In genomic region chr2:122380768-122381311, GRCm38 (mm10) we compare ENCODE assay signal across 8 mouse cellular contexts. TPM values are rescaled to one million over a fixed set of nuclear protein-coding genes. Genes with fewer than 3 reads are reported as not detected.
DNase-seq lines count a peak whose midpoint lies in the region; ATAC-seq lines count a peak whose summit lies in the region.

No protein-coding gene starts in this region.

- no peak overlapping the region for H3K9ac ChIP-seq in forebrain, embryonic 14.5 days (ENCODE audit: low read length)
- no peak overlapping the region for H3K9ac ChIP-seq in stomach, embryonic 14.5 days (replicated peaks; ENCODE audit: low read depth, low read length)

- WGBS in forebrain, embryonic 14.5 days = 10% methylated on average over 11 of the region's 11 CpGs
- WGBS in stomach, embryonic 14.5 days = 8% methylated on average over 11 of the region's 11 CpGs

- intact Hi-C loops in left cerebral cortex, postnatal 25 days (cut with DNase I) = loop anchor here (1.0 to 5.0 kb wide), 4 partner anchors 86 to 371 kb away; no protein-coding TSS in a partner anchor

- DNase-seq in frontal cortex, postnatal 25 days (ENCODE audit: low spot score in 2 of 2) = no peak
- DNase-seq in brain, adult 2 months (ENCODE audit: low read depth, low spot score) = peak; percentile 83
- peak; percentile 74 for DNase-seq in forebrain, embryonic 14.5 days (ENCODE audit: low spot score)
- peak; percentile 73 to 74 for DNase-seq in left cerebral cortex, postnatal 25 days (ENCODE audit: low spot score in 2 of 2)

- no peaks in the 10 kb centered on the region for H3K36me3 ChIP-seq in forebrain, embryonic 14.5 days (ENCODE audit: control insufficient read depth, insufficient read depth, low read length)
- H3K36me3 ChIP-seq in megakaryocyte, embryonic 14.5 days (replicated peaks; ENCODE audit: low read length) = no peaks in the 10 kb centered on the region
- no peaks in the 10 kb centered on the region for H3K36me3 ChIP-seq in stomach, embryonic 14.5 days (ENCODE audit: control insufficient read depth, insufficient read depth, low read length)

- no peaks in the 10 kb centered on the region for H3K27me3 ChIP-seq in forebrain, embryonic 14.5 days (replicated peaks; ENCODE audit: control insufficient read depth, insufficient read depth, low read length)
- peaks cover 7% of the 10 kb centered on the region for H3K27me3 ChIP-seq in megakaryocyte, embryonic 14.5 days (replicated peaks)
- no peaks in the 10 kb centered on the region for H3K27me3 ChIP-seq in stomach, embryonic 14.5 days (ENCODE audit: control insufficient read depth, insufficient read depth, low read length)

- H3K4me3 ChIP-seq in forebrain, embryonic 14.5 days (ENCODE audit: low read depth, low read length) = no peak overlapping the region
- peak overlapping the region; percentile 65 for H3K4me3 ChIP-seq in megakaryocyte, embryonic 14.5 days (replicated peaks)
- peak overlapping the region; percentile 17 for H3K4me3 ChIP-seq in stomach, embryonic 14.5 days (ENCODE audit: low read depth, low read length)

- peak overlapping the region; percentile 36 for H3K4me2 ChIP-seq in forebrain, embryonic 14.5 days (ENCODE audit: low read length)
- H3K4me2 ChIP-seq in stomach, embryonic 14.5 days (replicated peaks; ENCODE audit: low read depth, low read length) = peak overlapping the region; percentile 39

- H3K4me1 ChIP-seq in forebrain, embryonic 14.5 days (ENCODE audit: control insufficient read depth, insufficient read depth, low read length) = no peaks in the 10 kb centered on the region
- H3K4me1 ChIP-seq in megakaryocyte, embryonic 14.5 days = peaks cover 26% of the 10 kb centered on the region
- H3K4me1 ChIP-seq in stomach, embryonic 14.5 days (ENCODE audit: control insufficient read depth, insufficient read depth, low read length) = no peaks in the 10 kb centered on the region

- ATAC-seq in frontal cortex, adult (ENCODE audit: low TSS enrichment) = 0 out of 2 replicates have a peak, but pooled peaks have one; percentile 11
- ATAC-seq in forebrain, embryonic 14.5 days = no peak
- peak; percentile 18 to 26; a peak in 3 of 4 replicates for ATAC-seq in hematopoietic stem cell, adult 5-6 weeks (replicated peaks in 1 of 2; ENCODE audit: insufficient read depth in 1 of 2, low FRiP score in 2 of 2, low TSS enrichment in 1 of 2, low read depth in 1 of 2, poor library complexity in 2 of 2, severe bottlenecking in 2 of 2)
- ATAC-seq in stomach, embryonic 14.5 days (ENCODE audit: insufficient number of reproducible peaks, insufficient read depth, low FRiP score, low read depth) = no peak

- no peak overlapping the region for H3K27ac ChIP-seq in forebrain, embryonic 14.5 days (ENCODE audit: low read depth, low read length)
- no peak overlapping the region for H3K27ac ChIP-seq in stomach, embryonic 14.5 days (ENCODE audit: low read length)

- no peaks in the 10 kb centered on the region for H3K9me3 ChIP-seq in forebrain, embryonic 14.5 days (replicated peaks; ENCODE audit: control insufficient read depth, low read length)
- no peaks in the 10 kb centered on the region for H3K9me3 ChIP-seq in megakaryocyte, embryonic 14.5 days
- H3K9me3 ChIP-seq in stomach, embryonic 14.5 days (ENCODE audit: control insufficient read depth, low read depth, low read length) = no peaks in the 10 kb centered on the region

RNA-seq across cellular contexts. Expression of gene Shf, which starts 11.9 kb away (rescaled TPM):
- 9.7 and 12.4 TPM in 2 replicates for polyA plus RNA-seq in forebrain, embryonic 14.5 days (2014; fragmentation: Nextera tagmentation; extraction: Ambion mirVana)
- 2.8 and 4.7 TPM in 2 replicates for total RNA-seq in hematopoietic stem cell, adult 5-6 weeks (2017)
- total RNA-seq in left cerebral cortex, postnatal 25 days (2021) = 10 to 100 TPM; 64.9 to 72.2 TPM
- polyA plus RNA-seq in megakaryocyte, embryonic 14.5 days (2012; ENCODE audit: insufficient read depth, low replicate concordance) = 16.9 and 40.0 TPM in 2 replicates
- polyA plus RNA-seq in stomach, embryonic 14.5 days (2014; fragmentation: Nextera tagmentation; extraction: Ambion mirVana) = 3.8 and 5.2 TPM in 2 replicates

RNA-seq across cellular contexts. Expression of gene Slc28a2, which starts 45.4 kb away (rescaled TPM):
- not detected in 2 replicates for polyA plus RNA-seq in forebrain, embryonic 14.5 days (2014; fragmentation: Nextera tagmentation; extraction: Ambion mirVana)
- 25.6 and 36.6 TPM in 2 replicates for total RNA-seq in hematopoietic stem cell, adult 5-6 weeks (2017)
- total RNA-seq in left cerebral cortex, postnatal 25 days (2021) = not detected
- polyA plus RNA-seq in megakaryocyte, embryonic 14.5 days (2012; ENCODE audit: insufficient read depth, low replicate concordance) = 0.03 TPM in 1 of 2 replicates, not detected in the other
- polyA plus RNA-seq in stomach, embryonic 14.5 days (2014; fragmentation: Nextera tagmentation; extraction: Ambion mirVana) = 6.6 and 6.9 TPM in 2 replicates

Comparison
In these comparisons a context has a peak if more than half of its experiments do, and no peak if none do; other contexts are left out.
1. ATAC-seq: peak in frontal cortex, adult (single experiment) and hematopoietic stem cell, adult 5-6 weeks (2 of 2); none in forebrain, embryonic 14.5 days (single experiment) and stomach, embryonic 14.5 days (single experiment).
2. DNase-seq: peak in brain, adult 2 months (single experiment), forebrain, embryonic 14.5 days (single experiment) and left cerebral cortex, postnatal 25 days (2 of 2); none in frontal cortex, postnatal 25 days (0 of 2).